Mouse (Mus musculus) forelimb bud, embryonic 11.5 days (tissue): Measurements from ENCODE around the gene Ttc38.

Experiments used
- DNase-seq: peaks from one replicate; pipeline ENCODE4 v3.0.0-alpha.2; 2012; ENCODE audit warnings: low read depth, low spot score

Ttc38 gene

DNA sequence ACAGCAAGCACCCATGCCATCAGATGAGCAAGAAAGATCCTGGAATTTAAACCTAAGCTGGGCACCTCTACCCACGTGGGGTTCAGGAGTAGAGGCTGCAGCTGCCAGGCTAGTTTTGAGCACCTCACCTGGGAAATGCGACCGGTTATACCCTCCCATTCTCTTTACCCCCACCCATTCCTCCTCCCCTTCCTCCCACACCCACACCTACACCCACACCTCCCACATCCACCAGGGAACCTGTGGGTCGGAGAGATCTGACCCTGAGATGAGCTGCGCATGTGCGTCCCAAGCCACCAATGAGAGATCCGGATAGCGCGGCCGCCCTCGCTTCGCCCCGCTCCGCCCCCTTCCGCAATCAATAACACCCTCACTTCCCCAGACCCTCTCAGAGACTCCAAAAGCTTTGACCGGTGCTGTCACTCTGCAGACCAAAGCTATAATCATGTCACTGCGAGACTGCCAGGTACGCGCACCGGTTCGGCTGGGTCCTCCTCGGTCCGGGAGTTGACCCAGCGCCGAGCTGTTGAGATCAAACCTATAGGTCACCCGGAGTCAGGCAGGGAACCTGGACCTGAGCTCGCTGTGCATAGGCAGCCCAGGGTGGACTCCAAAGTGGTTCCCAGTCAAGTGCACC is at the start of gene Ttc38:
TSS of gene Ttc38 (plus strand) at position 353 of the 637 bp plus-strand sequence.
- DNase-seq, result peak; percentile 65

DNA sequence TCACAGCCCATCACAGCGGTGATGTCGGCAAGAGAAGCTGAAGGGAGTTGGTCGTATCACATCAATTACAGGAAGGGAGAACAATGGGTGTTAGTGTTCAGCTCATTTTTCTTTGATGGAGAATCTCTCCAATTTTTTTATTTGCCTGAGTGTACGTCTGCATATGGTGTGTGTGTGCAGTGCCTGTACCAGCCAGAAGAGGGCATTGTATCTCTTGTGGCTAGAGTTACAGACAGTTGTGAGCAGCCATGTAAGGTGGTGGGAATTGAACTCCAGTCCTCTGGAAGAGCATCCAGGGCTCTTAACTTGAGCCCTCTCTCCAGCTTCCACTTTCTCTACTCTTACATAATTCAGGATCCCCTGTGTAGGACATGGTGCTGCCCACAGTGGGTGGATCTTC is 49.0 kb upstream of the Ttc38 start:
- no peak for DNase-seq

DNA sequence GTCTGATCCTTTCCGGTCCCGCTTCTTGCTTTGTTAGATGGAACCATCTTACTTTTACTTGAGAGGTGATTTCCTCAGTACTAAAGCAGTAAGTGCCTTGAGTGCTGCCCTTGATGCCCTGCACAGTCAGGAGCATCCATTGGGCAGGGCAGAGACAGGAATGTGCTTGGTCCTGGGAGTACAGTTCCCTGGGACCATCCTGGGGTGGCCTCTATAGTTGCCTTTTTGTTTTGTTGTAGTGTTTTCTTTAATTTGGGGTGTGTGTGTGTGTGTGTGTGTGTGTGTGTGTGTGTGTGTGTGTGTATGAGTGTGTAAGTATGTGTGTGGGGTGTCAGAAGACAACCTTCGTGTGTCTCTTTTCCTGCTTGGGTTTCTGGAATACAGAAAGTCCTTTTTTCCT is 47.8 kb upstream of the Ttc38 start:
- no peak for DNase-seq

DNA sequence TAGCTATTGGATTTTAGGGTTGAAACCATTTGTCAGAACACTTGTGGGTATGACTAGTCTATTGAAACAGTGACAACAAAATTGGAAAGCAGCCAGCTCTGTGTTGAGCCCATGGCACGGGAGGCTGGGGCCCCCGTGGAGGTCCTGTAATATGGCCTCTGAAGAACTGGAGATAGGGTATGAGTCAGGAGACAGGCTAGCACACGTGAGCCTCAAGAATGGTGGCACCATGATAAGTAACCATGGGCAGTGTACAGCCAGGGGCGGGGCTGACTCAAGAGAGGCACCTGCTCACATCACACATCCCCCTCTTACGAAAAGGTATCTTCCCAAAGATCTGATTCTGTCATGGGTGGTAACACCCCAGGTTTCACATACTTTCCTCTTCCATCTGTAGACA is 45.4 kb upstream of the Ttc38 start:
- no peak for DNase-seq

DNA sequence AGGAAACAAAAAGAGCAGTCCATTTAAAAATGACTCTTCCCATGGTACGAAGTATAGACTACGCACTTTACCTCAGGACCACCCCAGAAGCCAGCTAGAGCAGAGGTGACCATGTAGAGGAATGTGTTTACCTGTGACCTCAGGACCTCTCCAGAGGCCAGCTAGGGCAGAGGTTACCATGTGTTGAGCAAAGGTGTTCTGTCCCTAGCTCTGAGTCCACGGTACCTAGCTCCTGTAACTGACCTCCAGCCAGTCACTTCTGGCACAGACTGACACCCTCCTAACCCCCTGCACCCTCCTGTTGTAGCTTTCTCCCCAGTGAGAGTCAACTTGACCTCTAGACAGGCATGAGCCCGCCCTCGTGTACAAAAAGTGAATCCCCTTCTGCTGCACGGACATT is 44.6 kb upstream of the Ttc38 start:
- DNase-seq, result no peak

DNA sequence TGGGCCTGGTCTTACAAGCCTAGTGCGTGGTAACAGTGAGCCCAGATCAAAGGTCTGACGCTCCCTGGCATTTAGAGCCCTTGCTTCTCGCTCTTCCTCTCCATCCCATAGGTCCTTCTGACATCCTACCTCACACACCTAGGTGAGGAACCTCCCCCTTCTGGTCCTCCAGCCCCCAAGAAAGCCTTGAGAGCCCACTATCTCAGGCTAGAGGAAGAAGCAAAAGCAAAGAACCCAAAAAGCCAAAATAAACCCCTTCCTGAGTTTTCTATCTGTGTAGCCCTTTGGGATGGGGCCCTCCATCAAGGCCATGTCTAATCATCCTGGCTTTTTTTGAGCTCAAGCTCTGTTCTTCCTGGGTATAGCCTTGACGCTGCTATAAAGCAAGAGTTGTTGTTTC is 44.1 kb upstream of the Ttc38 start:
- DNase-seq, result no peak

DNA sequence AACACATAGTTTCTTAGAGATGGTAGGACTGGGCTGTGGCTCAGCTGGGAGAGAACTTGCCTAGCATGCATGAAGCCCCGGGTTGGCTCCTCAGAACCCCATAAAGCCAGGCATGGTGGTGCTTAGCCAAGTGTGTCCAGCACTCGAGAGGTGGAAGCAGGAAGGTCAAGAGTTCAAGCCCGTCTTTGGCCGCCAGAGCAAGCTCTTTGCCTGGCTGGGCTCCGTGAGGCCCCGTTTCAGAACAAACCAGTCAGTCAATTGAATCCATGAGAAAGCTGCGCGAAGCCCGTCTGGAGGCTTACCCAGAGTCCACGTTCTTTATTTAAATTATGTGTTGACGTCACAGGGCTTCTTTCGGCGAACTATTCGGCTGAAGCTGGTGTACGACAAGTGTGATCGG is 43.5 kb upstream of the Ttc38 start:
- DNase-seq, result no peak

DNA sequence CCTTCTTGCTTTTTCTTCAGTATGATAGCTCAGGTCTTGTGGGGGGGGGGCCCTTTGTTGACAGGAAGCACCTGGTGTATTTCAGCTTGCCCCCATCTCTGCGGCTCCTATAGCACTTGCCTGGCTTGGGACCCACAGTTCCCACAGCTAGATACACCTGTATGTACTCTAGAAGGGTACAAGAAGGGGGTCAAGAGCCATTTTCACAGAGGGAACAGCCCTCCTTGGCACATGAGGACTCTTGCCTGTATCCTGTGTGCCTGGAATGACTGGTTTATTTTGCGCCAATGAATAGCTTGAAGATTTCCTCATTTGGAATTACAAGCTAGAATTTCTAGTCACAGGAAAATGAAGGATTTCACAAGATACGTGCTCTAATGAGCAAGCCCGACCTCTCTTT is 40.7 kb upstream of the Ttc38 start:
- DNase-seq, result no peak

DNA sequence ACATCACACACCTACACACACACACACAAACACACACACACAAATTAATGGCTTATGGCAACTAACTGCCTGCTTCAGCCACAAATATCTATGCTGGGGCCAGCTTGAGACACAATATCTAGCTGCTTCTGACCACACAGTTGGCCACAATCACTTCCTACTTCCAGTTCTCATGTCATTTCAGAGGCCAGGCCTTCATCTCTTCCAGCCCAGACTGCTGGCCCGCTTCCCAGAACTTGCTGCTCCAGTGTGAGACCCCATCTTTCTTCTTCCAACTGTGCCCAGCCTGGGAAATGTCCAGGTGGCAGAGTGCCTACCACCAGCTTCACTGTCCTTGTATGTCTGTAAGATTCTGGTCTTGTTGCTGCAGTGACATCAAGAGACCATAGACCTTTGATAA is 39.3 kb upstream of the Ttc38 start:
- DNase-seq, result no peak

DNA sequence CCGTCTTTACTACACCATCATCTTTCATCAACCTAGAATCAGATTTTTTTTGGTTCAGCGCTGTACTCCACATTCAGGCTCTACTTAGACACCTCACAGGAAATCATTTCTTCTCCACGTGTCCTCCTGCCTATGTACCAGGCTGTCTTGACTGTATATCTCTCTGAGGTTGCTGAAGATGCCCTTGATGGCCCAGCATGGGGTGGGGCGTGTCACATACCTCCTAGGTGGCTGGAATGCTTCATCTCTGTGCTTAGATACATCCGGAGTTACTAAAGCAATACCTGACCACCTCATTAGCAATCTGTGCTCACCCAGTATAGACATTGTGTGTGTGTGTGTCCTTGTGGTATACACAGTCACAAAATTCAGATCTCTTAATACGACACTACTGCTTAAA is 36.6 kb upstream of the Ttc38 start:
- no peak for DNase-seq

DNA sequence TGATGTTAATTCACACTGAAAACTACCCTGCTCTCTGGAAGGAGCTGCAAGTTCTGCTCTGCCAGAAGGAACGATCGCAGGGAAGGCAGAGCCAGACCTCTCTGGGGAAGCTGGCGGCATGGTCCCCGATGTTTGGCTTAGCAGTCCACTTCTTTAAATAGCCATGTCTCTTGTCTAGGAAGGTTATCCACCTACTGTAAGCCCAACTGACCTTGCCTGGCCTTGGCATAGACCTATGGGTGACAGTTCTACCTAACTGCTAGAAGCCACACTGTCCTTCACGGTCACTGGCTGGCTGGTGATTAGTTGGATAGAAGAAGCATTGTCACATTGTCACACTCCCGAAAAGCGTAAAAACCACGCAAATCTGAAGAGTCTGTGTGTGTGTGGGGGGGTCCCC is 33.4 kb upstream of the Ttc38 start:
- no peak for DNase-seq

DNA sequence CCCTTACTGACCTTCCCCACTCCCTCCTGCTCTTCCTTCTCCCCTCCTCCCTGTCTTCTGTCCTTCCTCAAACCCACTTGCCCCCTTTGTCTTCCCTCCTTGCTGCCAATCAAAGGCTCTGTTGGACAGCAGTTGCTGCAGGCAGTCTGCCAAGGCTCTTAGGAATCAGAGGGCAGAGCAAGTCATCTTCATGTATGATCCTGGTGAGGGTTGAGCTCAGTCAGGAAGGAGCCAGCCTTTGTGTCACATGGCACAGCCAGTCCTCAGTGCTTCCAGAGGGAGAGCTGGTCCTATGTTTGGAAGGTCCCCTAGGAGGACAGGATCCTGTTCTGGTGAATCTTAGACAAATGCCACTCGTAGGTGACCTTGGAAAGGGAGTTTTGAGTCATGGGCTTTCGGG is 29.2 kb upstream of the Ttc38 start:
- DNase-seq, result no peak

DNA sequence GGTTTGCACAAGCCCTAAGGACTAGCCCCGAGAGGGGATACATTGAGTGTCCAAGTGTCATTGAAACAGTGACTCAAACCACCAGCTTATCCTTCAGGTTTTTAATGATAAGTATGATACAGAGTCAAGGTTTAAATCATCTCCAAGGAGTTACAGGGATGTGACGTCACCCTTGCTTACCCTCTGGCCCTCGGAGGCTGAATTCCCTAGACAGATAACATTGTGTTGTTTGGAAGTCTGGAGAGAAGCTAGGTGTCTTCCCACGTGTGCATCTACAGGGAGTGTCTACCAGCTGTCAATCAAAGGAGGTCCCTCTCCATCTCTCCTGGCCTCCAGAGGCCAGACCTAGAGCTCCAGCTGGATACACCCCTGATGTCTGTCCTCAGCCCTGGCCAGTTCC is 25.2 kb upstream of the Ttc38 start:
- no peak for DNase-seq

DNA sequence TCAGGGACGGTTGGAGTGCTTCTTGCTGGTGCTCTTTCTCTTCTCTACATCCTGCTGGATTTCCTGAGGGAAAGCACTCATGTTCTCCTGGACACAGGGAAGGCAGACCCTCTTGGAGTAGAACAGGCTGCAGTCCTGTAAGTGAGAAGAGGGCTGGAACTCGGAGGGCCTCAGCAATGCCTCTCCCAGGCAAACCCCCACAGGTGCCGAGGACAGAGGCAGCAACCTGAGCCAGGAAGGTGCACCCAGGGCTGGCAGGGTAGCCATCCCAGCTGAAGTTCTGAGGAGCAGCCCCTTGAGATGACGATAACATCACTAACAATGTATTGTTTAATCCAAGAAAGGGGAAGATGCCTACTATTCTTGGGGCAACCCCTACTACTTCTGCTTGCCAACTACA is 24.7 kb upstream of the Ttc38 start:
- no peak for DNase-seq

DNA sequence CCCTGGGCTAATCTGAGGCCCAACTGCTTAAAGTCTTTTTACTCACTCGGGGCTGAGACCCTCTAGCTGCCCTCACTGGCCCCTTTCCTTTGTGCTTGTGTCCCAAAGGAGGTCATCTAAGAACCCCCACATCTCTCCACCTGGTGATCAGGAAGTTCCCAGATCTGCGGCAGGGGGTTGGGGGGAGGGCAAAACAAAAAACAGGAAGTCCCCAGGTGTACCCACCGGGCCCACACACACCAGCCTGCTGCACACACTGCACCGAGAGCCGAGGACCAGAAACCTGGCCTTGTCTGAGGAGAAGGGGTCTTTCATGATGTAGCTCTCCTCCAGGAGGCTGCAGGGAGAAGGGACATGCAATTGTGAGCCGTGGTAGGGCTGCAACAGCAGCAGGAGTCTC is 24.1 kb upstream of the Ttc38 start:
- no peak for DNase-seq

DNA sequence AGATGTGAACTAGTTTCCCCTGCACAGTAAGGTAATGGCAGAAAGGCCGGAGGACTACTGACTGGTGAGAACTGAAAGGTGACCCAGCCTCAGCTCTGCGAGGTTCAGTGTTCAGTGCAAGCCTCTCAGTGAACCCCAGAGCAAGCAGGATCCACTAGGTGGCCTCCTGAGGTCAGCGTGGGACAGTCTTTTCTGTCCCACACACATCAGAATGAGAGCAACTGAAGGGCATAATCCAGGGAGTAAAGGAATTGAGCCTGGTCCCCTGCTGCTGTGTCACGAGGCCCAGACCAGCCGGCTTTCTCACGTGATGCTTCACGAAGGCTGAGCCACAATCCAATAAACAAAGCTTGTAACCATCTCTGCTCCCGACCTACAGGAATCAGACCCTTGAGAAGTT is 23.7 kb upstream of the Ttc38 start:
- no peak for DNase-seq

DNA sequence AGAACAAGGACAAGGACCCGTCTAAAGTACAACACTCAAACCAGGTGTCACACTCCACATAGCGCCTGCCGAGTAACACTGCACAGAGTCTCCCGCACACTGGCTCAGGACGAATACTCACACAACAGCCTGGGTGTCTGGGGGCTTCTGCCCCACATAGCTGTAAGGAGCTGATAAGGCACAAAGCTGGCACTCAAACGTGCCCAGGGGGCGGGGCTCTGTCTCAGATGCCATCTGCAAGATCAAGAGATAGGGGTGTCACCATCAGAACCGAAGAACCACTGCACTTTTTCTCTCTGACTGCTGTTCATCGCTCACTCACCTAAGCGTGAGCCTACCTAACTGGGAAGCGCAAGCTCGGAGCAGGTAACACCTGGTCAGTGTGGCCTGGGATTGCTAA is 23.0 kb upstream of the Ttc38 start:
- no peak for DNase-seq

DNA sequence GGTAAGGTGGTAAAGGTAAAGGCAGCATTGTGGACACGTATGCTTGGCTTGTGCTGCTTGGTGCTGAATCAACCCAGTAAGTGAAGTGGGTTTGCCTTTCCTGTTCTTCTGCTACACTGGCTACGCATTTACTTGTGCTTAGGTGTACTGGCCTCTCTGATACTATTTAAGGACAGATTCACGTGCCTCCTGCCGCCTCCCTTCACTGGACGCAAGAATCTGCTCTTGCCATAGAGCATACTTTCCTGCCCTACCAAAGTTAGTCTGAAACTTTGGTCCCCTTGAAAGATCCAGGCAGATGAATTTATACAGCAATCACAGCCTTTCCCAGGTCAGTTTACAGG is 21.7 kb upstream of the Ttc38 start:
- DNase-seq, result no peak

DNA sequence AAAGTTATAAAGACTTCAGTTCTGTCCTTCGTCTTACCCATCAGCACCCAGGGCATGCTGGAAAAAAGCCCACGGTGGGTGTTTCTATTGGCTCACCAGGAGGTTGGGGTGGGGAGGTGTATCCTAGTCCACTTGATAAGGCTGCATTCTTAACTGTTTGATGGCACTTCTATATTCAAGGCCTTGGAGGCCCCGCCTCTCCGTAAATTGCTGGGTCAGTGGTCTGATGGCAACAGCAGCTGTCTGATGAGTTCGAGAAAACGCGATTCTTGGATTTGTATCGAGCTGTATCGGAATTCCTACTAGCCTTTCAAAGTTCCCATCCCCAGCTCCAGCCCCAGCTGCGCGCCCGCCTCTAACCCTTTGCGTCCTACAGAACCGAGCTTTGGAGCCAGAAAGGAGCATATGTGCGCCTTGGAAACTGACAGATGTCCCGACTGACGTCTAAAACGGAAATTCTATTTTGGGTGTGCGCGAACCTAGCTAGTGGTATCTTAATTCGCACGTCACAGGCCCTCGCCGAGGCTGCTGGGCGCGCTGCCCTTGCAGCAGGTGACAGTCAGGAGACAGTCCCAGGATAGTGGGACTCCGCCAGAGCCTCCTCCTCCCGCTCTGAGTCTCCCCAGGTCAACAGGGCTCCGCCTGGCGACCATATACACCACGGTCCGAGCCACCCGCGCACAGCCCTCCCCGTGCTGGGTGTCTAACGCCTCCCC is 21.1 kb upstream of the Ttc38 start:
- peak; percentile 3 for DNase-seq

DNA sequence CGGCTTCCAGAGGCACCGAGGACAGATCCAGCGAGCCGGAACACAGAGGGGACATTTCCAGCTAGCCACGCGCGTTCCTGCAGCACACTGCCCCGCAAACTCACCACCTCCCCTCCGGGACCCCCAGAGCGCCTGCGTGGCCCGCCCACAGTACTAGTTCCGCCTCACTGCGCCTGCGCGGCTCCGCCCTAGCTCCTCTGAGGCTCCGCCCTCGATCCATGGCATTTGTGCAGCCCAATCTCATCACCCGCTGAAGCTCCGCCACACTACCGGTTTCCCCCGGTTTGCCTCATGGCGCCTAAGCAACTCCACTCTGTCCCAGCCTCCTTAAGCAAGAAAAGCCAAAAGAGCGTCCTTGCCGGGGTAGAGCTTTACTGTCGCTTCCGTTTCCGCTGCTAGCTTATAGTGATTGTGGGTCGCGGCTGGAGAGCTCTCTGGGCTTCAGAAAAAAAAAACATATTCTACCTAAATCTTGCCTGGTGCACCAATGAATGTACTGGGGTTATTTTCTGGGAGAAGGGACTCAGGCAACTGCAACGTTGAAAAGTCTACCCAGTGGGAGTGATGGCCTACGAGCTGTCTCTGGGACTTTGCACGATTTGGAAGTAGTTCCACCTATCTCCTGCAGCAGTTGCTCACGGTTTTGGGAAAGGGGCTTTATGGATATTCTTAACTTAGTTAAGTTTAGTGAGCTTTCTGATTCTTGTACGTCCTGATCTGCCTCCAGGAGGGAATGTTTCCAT is 20.4 kb upstream of the Ttc38 start, which contains the start of gene Cdpf1:
TSS of gene Cdpf1 (minus strand) at position 163 of the 743 bp plus-strand sequence.
- DNase-seq, result peak; percentile 97

DNA sequence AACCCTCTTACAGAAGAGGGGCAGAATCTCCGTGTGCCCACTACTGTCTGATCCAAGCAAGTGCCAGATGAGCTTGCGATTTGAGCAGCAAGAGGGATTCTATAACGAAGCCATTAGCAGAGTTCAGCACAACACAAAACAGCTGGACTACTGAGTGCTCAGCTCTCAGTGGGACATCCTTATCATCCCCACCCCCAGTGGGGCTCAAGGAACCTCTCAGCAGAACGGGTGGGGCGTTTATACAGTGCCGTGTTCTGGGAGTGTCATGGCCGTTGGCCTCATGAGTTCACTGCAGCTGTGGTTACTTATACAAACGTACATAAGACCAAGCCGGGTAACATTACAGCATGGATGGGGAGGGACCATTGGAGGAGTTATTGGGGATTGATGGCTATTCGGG is 18.7 kb upstream of the Ttc38 start:
- no peak for DNase-seq

DNA sequence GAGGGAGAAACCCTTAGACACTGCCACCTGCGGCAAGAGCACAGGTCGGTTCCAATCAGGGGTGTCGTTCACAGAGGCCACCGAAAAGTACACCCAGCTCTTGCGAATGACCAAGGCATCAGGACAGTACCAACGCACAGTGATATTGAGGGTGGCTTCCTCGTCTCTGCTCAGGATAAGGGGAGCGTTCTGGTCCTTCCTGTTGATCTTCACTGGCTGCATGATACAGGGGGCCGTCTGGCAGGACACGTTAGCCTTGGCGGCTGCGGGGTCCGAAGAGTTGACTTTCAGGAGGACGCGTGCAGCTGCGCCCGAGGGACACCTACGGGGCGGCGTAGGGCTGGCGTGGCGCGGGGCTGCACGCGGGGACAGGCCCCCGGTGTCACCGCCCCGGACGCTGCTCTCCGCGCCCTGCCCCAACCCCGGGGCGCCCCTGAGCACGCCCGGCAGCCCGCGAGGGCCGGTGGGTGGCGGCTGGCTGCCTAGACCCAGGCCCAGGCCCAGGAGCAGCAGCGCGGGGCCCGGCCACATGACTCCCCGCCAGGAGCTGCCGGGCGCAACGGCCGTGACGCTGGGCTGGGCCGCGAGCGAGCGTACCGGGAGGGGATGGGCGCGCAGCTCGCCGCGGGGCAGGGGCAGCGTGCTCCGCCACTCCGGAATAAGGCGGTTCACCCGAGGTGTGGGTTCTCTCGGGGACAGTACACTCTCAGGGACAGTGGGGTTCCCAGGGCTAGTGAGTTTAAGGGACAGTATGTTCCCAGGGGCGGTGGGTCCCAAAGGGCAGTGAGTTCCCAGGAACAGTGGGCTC is 10.7 kb upstream of the Ttc38 start, which contains the start of gene Pkdrej:
TSS of gene Pkdrej (minus strand) at position 532 of the 808 bp plus-strand sequence.
- no peak for DNase-seq
